Mouse (Mus musculus): ENCODE results near the gene Icam5.
"Not testable (repeated sequence)": the region's sequence is repeated elsewhere in the genome, so short reads cannot be mapped to it uniquely, and the experiment has no call there.

The Icam5 gene

GRCm38 (mm10) chr9:21035586-21035985 is 3.7 kb downstream of the Icam5 start:
- DNase-seq (ENCODE audit: low spot score in 2 of 2): no peak

- DNase-seq (ENCODE audit: low spot score in 2 of 2): no peak
Measured at GRCm38 (mm10) chr9:21036161-21036560, 4.3 kb downstream of the Icam5 start.

GRCm38 (mm10) chr9:21036666-21037065 is 4.8 kb downstream of the Icam5 start:
- no peak for DNase-seq (ENCODE audit: low spot score in 2 of 2)

GRCm38 (mm10) chr9:21037481-21037891 is 5.6 kb downstream of the Icam5 start:
- no peak for DNase-seq (ENCODE audit: low spot score in 2 of 2)

- DNase-seq (ENCODE audit: low spot score in 2 of 2): no peak
Measured at GRCm38 (mm10) chr9:21039779-21040178, 7.9 kb downstream of the Icam5 start.

GRCm38 (mm10) chr9:21041308-21041707 is 9.4 kb downstream of the Icam5 start:
- DNase-seq (ENCODE audit: low spot score in 2 of 2): no peak

- DNase-seq (ENCODE audit: low spot score in 2 of 2): no peak
Measured at GRCm38 (mm10) chr9:21043563-21043962, 11.7 kb downstream of the Icam5 start.

- DNase-seq (ENCODE audit: low spot score in 2 of 2): not testable (repeated sequence)
Measured at GRCm38 (mm10) chr9:21044785-21045184, 12.9 kb downstream of the Icam5 start.

- no peak for DNase-seq (ENCODE audit: low spot score in 2 of 2)
Measured at GRCm38 (mm10) chr9:21045235-21045634, 13.4 kb downstream of the Icam5 start.

GRCm38 (mm10) chr9:21051578-21051977 is 19.7 kb downstream of the Icam5 start:
- no peak for DNase-seq (ENCODE audit: low spot score in 2 of 2)

GRCm38 (mm10) chr9:21062928-21063327 is 31.1 kb downstream of the Icam5 start:
- DNase-seq (ENCODE audit: low spot score in 2 of 2): no peak

GRCm38 (mm10) chr9:21067006-21067684 is 35.3 kb downstream of the Icam5 start, which contains the start of gene Zglp1:
Zglp1 (minus strand) TSS chr9:21067093.
- DNase-seq (ENCODE audit: low spot score in 2 of 2): no peak

- no peak for DNase-seq (ENCODE audit: low spot score in 2 of 2)
Measured at GRCm38 (mm10) chr9:21072641-21073040, 40.8 kb downstream of the Icam5 start.

- DNase-seq (ENCODE audit: low spot score in 2 of 2): peak; percentile 83 to 85
Measured at GRCm38 (mm10) chr9:21073044-21073840, 41.4 kb downstream of the Icam5 start, which contains the start of the genes Gm49373 and Fdx1l. Gm49373 (minus strand) TSS chr9:21073096. Fdx1l (minus strand) TSS chr9:21073614.

- DNase-seq (ENCODE audit: low spot score in 2 of 2): no peak
Measured at GRCm38 (mm10) chr9:21074173-21074572, 42.3 kb downstream of the Icam5 start.

GRCm38 (mm10) chr9:21075625-21076024 is 43.8 kb downstream of the Icam5 start:
- DNase-seq (ENCODE audit: low spot score in 2 of 2): no peak

GRCm38 (mm10) chr9:21081127-21081526 is 49.3 kb downstream of the Icam5 start:
- DNase-seq (ENCODE audit: low spot score in 2 of 2): no peak

- no peak for DNase-seq (ENCODE audit: low spot score in 2 of 2)
Measured at GRCm38 (mm10) chr9:21083324-21083723, 51.5 kb downstream of the Icam5 start.

All from spleen, postnatal 36 days (tissue).